Mouse (Mus musculus): ENCODE measurements around the gene Ccdc113. TPM values are rescaled to one million over a fixed set of nuclear protein-coding genes. Genes with fewer than 3 reads are reported as not detected.

The Ccdc113 gene
- not detected in 2 replicates for total RNA-seq (2017)

DNA sequence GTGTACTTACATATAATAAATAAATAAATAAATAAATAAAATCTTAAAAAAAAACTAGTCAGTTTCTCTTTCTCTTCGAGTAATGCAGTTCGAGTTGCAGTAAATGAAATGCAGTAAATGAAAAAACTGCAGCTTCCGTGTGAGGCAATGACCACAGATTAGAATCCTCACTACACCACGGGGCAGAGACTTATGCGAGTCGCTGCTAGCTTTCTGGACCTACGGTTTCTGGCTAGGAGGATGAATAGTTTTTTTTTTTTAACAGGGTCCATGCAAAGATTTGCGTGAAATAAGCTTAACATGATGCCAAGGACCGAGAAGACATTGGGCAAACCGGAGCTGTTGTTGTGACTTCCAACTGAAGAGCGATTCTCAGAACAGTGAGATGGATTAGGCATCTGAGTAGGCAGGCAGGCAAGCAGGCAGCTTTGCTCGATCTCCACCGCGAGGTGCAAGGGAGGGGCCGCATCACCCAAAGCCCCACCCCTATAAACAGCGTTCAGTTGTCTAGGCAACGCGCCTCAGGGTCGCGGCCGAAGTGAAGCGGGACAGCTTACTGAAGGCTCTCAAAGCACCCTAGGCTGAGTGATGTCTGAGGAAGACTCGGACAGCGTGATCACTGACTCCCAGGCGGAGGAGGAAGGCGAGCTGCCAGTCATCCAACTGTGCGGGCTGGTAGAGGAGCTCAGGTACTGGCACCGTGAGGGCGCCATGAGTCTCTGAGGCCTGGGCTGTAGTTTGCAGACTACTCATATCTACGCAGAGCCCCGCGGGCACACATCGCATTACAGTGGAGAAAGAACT is at the start of gene Ccdc113:
Gene Ccdc113, plus strand, starts transcription at position 502 of the 804 bp plus-strand sequence.
- ATAC-seq (ENCODE audit: extremely low read depth, insufficient number of reproducible peaks, low FRiP score, poor library complexity, severe bottlenecking) = no peak

DNA sequence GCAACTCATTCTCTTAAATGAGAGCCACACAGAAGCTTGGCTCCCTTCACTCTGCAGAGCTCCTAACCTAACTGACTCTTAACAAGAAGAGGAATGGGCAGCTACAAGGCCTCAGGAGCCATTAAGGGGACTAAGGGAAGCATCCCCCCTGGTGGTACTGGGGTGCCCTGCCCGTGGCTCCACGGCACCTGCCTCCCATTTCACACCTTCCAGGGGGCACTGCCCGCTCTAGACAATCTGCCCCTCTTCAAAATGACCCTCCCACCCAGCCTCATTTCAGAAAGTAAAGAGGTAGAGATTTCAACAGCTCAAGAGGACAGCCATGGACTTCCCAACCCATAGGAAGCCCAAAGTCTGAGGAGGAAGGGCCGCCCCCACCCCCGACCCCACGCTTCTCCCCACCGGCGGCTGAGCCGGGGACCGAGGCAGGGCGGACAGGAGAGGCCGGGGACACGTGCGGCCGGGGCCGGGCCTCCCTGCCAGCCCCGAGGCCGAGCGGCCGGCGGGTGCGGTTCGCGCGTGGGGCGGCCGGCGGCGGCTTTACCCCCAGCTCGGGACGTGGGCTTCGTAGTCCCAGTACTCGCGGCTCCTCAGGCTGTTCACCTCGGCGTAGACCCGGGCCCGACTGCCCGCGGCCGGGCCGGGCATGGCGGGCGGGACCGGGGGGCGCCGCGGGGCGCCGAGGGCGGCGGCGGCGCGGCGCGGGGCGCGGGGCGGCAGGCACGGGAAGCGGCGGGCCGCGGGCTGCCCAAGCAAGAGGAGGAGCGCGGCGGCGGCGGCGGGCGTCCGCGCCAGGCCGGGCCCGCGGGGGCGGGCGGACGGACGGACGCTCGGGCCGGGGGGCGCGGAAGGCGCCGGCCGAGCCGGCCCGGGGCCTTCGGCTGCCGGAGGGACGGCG is 45.8 kb upstream of the Ccdc113 start:
- no peak for ATAC-seq (ENCODE audit: extremely low read depth, insufficient number of reproducible peaks, low FRiP score, poor library complexity, severe bottlenecking)

DNA sequence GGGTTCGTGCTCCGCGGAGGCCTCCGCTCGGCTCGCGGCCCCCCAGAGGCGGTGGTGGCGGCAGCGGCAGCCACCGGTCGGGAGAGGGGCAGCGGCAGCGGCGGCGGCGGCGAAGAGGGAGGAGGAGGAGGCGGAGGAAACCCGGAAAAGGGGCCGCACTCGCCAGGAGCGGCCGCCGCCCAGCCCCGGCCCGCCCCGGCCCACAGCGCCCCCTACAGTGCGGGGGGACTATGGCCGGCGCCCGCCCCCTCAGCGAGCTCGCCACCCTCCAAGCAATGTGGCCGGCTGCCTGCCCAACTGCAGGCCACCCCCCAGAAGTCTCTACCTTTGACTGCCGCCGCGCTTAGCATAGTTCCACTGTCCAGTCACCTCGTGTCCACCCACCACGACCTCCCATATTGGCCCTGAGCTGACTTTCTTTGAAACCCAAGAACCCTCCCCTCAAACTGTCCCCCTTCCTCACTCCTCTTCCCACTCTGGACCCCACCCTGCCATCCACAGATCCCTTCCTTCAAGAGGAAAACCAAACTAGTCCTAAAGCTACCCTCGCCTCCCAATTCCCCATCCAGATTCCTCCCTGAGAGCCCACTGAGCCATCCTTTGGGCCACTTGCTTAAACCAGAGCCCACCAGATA is 45.1 kb upstream of the Ccdc113 start:
- peak; percentile 86 for ATAC-seq (ENCODE audit: extremely low read depth, insufficient number of reproducible peaks, low FRiP score, poor library complexity, severe bottlenecking)

DNA sequence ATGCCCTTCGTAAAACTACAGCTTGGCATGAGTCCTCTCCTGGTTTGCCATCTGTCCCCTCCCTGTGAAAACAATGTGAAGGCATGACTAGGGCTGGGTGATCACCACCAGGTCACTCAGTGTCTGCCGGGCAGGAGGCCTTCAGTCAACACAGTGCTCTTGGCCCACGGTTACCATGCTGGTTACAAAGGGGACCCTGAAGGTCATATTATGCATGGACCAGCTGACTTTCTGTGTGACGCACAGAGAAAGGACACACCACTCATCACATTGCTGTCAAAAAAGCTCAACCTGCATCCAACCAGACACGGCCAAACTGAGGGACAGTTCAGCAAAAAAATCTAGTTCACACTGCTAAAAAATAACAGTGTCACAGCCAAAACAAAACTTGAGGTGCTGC is 43.9 kb upstream of the Ccdc113 start, which contains the start of gene Csnk2a2:
Gene Csnk2a2, minus strand, starts transcription at position 34 of the 400 bp plus-strand sequence.
- no peak for ATAC-seq (ENCODE audit: extremely low read depth, insufficient number of reproducible peaks, low FRiP score, poor library complexity, severe bottlenecking)

DNA sequence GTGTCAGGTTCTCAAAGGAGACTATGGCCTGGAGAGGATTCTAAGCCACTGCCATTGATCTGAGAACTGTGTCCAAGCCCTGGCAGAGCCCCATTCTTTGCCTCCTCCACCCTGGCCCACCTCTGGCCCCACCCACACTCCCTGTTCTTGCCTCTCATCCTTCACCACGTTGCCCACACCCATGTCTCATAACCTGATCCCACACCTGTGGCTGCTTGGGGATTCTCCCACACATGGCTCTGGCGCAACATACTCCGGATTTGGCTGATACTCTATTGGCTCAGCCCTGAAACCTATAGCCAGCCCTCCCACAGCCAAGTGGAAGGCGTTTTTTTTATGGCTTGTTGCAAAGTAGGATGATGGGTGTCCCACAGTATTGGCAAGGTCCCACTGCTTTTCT is 41.8 kb upstream of the Ccdc113 start:
- no peak for ATAC-seq (ENCODE audit: extremely low read depth, insufficient number of reproducible peaks, low FRiP score, poor library complexity, severe bottlenecking)

DNA sequence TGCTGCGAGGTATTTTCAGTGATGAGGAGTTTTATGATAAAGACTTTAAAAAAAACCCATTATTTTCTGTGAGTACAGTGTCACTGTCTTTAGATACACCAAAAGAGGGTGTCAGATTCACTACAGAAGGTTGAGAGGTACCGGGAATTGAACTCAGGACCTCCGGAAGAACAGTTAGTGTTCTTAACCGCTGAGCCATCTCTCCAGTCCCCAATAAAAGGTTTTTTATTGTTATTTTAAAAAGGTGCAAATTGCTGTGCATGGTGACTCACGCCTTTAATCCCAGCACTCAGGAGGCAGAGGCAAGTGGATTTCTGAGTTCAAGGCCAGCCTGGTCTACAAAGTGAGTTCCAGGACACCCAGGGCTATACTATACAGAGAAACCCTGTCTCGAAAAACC is 38.4 kb upstream of the Ccdc113 start:
- ATAC-seq (ENCODE audit: extremely low read depth, insufficient number of reproducible peaks, low FRiP score, poor library complexity, severe bottlenecking) = no peak

DNA sequence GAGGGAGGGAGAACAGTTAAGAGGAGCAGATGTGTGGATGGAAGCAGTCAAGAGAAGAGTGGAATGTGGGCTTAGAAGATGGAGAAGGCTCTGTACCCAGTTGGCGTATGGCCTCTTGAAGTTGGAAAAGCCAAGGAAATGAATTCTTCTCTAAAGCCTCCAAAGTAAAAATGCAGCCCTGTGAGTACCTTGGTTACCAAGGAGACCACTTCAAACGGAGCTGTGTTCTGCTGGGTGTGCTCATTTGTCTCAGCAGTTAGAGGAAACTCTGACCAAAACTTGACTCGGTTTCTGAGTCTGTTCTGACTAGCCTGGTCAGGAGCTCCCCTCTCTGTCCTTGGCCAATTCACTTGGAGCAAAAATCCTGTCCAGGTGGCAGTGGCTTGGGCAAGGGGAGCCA is 37.5 kb upstream of the Ccdc113 start:
- no peak for ATAC-seq (ENCODE audit: extremely low read depth, insufficient number of reproducible peaks, low FRiP score, poor library complexity, severe bottlenecking)

DNA sequence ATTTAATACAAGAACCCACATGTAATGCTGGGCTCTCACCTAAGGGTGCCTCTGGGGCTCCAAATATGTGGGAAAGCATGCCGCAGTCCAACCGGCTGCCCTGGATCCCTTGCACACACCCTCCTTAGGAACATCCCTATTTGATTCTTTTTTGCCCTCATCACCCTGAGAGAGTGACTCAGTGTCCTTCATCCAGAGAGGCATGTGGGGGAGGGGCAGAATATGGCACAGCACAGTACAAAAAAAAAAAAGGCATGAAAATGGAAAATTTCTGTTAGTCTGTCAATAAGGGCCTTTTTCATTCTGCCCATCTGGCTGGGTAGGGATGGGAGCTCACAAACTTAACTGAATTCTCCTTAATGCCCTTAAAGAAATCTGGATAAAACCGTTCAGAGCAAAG is 36.1 kb upstream of the Ccdc113 start:
- ATAC-seq (ENCODE audit: extremely low read depth, insufficient number of reproducible peaks, low FRiP score, poor library complexity, severe bottlenecking) = no peak

DNA sequence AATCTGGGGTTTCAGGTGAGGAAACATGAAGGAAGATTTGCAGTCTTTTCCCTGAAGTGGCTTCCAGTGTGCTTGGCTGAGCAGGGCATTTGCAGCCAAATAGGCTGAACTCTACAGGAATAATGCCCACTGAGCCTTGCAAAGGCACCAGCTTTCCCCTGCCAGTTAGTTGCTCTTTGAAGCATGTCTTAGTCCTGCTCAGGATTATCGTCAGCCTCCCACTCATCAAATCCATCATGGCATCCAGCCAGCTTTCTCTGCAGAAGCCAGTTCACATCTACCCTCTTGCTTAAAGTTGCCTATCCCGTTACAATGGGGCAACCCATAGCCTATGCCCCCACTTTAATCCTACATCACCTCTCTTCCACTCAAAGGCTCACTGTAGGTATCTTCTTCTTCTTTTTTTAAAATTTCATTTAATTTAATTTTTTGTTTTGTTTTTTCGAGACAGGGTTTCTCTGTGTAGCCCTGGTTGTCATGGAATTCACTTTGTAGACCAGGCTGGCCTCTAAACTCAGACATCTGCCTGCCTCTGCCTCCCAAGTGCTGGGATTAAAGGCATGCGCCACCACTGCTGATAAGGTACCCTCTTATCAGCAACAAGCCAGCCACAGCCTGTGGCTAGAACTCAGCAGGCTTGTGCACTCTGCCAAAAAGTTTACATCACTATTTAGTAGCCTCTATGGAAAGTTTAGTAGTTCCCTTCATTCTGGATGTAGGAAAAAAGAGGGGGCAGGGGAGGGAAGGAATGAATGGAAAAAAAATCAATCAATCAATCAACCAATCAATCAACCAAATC is 34.4 kb upstream of the Ccdc113 start:
- no peak for ATAC-seq (ENCODE audit: extremely low read depth, insufficient number of reproducible peaks, low FRiP score, poor library complexity, severe bottlenecking)

DNA sequence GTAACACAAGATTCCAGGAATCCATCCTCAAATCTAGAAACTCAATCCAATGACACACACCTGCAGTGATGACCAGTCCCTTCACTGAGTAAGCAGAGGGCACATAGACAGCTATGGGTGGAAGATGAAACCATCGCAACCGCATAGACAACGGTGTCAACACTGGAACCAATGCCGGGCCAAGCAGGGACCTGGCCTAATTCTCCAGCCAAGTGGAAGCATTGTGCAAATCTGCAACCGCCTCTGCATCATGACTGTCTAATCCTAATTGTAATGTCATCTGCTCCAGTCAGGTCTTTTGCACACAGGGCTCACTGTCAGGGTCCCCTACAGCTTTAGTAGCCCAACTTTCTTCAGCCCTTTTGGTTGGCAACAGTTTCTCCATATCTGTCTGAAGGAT is 33.4 kb upstream of the Ccdc113 start:
- ATAC-seq (ENCODE audit: extremely low read depth, insufficient number of reproducible peaks, low FRiP score, poor library complexity, severe bottlenecking) = no peak

DNA sequence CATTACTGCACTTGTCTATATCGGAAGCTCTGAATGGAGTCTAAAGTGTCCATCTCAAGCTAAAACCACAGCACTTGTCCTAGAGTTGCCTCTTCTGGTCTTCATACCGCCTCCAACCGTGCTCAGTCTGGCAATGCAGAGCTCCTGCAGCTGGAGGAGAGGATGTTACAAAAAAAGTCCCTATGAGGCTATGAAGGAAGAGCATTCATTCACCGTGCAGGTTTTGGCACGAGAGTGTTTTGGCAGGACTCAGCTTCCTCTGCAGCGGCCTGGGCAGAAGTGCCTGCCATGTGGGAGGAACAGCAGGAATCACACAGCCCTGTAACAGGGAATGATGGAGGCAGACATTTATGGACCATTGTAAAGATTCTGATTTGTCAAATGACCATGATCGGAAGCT is 31.5 kb upstream of the Ccdc113 start:
- no peak for ATAC-seq (ENCODE audit: extremely low read depth, insufficient number of reproducible peaks, low FRiP score, poor library complexity, severe bottlenecking)

DNA sequence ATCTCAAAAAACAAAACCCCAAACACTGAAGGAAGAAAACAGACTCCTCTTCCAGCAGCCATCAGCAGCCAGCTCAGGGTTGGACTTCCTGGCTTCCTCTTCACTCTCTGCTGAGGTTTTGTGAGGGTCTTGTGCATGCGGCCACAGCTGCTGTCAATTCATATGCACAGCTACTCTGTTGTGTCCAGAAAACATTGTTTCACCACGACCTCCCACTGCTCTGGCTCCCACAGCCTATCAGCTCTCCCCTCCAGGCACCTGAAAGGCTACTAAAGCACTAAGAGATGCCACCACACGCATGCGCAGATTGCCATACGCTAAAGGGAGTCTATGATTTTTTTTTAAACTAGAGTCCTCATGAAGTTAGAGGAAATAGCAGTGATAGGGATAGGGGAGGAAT is 29.1 kb upstream of the Ccdc113 start:
- no peak for ATAC-seq (ENCODE audit: extremely low read depth, insufficient number of reproducible peaks, low FRiP score, poor library complexity, severe bottlenecking)

DNA sequence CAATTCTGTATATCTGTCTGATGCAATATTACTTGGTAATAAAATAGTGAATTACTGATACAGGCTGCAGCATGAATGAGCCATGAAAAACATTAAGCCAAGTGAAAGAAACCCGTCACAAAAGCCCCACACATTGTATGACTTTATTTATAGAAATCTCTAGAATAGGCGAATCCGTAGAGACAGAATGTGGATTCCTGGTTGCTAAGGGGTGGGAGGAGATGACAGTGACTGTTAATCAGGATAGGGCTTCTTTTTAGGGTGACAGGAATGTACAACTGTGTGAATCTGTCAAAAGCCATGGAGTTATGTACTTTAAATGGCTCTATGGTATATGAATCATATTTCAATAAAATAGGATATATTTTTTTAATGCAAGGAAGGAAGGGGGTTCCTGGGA is 28.3 kb upstream of the Ccdc113 start:
- no peak for ATAC-seq (ENCODE audit: extremely low read depth, insufficient number of reproducible peaks, low FRiP score, poor library complexity, severe bottlenecking)

DNA sequence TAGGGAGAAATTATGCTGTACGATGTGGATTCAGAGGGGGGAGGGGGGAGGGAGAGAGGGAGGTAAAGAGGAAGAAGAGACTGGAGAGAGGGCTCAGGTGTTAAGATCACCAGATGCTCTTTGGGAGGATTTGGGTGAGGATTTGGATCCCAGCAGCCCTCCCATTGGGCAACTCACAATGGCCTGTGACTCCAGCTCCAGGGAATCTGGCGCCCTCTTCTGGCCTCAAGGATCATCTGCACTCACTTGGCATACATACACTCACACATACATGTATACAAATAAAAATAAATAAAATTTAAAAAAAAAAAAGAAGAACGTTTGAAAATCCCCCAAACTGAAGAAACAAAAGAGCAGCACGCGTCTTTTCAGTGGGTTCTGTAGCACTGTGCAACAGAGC is 27.6 kb upstream of the Ccdc113 start:
- no peak for ATAC-seq (ENCODE audit: extremely low read depth, insufficient number of reproducible peaks, low FRiP score, poor library complexity, severe bottlenecking)

DNA sequence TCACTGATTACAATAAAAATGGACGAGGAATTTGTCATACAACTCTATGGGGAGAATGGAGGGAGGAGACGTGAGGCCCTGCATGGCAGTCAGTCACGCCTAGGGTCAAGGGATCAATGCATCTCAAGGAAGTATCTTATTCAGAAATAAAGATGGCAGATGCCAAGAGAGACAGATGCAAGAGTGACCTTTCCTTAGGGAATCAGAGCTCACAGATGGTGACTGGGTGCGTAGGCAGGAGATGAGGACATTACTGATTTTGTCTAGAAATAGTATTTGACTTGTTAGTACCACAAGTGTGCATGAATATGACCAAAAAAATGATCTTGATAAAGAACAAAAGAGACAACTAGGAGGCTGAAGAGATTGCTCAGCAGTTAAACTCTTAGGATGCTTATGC is 21.6 kb upstream of the Ccdc113 start:
- ATAC-seq (ENCODE audit: extremely low read depth, insufficient number of reproducible peaks, low FRiP score, poor library complexity, severe bottlenecking) = no peak

DNA sequence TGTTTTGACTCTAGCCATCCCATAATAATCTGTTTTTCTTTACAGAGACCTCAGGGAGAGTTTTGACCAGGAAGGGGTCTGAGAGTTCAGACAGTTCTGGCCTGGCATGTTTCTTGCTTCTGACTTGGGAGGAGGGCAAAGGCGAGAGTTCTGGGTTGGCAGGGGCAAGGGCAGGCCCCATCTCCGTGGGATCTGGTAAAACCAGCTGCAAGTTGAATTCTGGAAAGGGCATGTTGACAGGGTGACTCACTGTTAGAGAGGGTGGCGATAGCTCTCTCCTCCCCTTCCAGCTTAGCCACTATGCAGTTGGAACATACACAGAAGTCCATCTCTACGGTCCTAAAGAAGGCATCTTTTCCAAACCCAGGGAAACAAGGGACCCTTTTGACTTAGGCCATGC is 20.7 kb upstream of the Ccdc113 start:
- no peak for ATAC-seq (ENCODE audit: extremely low read depth, insufficient number of reproducible peaks, low FRiP score, poor library complexity, severe bottlenecking)

DNA sequence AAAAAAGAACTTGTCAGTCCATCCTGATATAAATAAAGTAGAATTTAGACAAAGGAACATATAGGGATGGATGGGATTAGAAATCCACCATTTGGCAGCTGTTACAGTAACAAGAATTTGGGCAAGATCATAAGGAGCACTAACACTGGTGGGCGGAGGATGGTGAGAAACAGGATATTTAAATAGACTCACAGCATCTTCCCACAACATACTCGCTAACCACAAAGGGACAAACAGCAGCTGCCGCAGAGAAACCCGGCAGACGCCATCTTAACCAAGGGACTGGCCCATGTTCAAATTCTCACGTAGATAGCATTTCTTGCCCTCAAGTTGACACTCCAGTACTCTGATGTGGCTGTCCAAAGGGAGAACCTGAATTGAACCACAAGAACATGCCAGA is 17.0 kb upstream of the Ccdc113 start:
- no peak for ATAC-seq (ENCODE audit: extremely low read depth, insufficient number of reproducible peaks, low FRiP score, poor library complexity, severe bottlenecking)

DNA sequence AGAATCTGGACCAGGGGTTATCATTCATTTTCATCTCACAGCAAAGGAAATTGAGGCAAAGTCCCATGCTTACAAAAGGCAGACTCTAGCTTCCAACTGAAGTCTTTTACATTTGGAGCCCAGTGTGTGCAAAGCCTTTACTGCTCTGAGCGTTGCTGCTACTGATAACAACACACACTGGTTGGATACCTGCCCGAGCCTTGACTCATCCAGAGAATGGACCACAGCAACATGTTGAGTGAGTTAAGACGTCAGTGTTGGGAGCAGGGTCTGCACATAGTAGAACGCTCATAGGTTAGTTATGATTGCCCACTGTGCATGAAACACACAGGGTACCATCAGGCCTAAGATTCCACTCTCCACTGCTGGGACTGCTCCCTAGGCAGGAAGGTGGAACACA is 9.9 kb upstream of the Ccdc113 start:
- no peak for ATAC-seq (ENCODE audit: extremely low read depth, insufficient number of reproducible peaks, low FRiP score, poor library complexity, severe bottlenecking)

DNA sequence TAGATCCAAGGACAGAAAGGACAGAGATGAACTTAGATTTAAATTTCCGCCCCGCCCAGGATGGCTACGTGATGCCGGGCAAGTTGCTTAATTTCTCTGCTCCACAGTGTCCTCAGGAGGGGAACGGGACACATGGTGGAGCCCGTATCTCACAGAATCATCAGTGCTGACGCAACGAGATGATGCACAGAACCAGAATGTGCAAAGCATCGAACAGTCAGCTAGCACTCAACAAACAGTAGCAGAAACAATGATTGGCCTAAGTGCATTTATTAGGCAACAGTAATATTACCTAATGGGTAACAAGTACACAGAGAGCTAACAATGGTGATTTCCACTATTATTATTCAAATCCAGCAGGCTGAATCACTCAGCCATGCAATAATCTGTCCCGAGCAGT is 5.7 kb upstream of the Ccdc113 start:
- no peak for ATAC-seq (ENCODE audit: extremely low read depth, insufficient number of reproducible peaks, low FRiP score, poor library complexity, severe bottlenecking)

Measured in neutrophil, adult 5-6 weeks (primary cell).